Mouse (Mus musculus): ENCODE data around the gene Tmem237. TPM values are rescaled to one million over a fixed set of nuclear protein-coding genes. Genes with fewer than 3 reads are reported as not detected.

Tmem237 gene
- polyA plus RNA-seq, 1 experiment from 2014 or later = 40.1 TPM

DNA sequence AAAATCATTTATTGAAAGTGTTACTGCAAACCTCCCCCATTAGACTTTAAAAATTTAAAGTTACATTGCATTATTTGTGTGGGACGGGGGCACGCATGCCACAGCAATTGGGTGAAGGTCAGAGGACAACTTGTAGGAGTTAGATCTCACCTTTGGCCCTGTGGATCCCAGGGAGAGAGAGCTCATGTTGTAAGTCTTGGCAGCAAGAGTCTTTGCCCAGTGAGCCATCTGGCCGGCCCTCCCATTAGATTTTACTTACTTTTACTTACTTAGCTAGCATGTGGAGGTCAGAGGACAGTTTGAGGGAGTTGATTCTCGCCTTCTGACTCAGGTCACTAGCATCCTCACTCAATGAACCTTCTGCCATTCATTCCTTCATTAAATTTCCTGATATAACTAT is 37.6 kb upstream of the Tmem237 start:
- WGBS = 86% methylated on average over 4 of the region's 4 CpGs
- no peak for DNase-seq (ENCODE audit: low spot score)
- Histone ChIP-seq H3K27ac (no peak overlapping the region), H3K9me3 (no peaks in the 10 kb centered on the region), H3K4me1 (replicated peaks) (0 out of 2 replicates have a peak, but pooled peaks cover 3% of the 10 kb centered on the region), H3K36me3 (0 out of 2 replicates have a peak, but pooled peaks cover 4% of the 10 kb centered on the region), H3K27me3 (ENCODE audit: insufficient read depth, poor library complexity, severe bottlenecking) (no peaks in the 10 kb centered on the region), H3K4me3 (no peak overlapping the region)

DNA sequence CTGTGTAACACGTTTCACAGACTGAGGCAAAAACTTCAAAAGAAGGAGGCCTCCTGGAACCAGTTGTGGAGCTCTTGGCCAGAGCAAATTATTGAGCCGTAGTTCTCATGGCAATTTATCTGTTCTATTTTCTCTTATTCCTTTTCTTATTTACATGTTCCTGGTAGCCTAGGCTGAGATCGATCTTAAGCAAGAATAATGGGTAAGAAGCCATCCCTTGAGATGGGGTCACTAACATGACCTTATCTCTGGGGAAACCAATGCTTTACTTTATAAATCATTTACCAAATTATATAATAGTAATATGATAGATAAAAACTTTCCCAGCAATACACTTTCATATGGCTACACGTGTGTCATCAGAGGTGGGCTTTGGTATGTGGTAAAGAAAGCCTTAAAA is 32.1 kb upstream of the Tmem237 start:
- H3K27me3 ChIP-seq (ENCODE audit: insufficient read depth, poor library complexity, severe bottlenecking) = no peaks in the 10 kb centered on the region
- no peaks in the 10 kb centered on the region for H3K36me3 ChIP-seq
- no peaks in the 10 kb centered on the region for H3K9me3 ChIP-seq
- H3K4me3 ChIP-seq = no peak overlapping the region
- H3K4me1 ChIP-seq (replicated peaks) = no peaks in the 10 kb centered on the region
- 76% methylated on average over 4 of the region's 4 CpGs for WGBS
- DNase-seq (ENCODE audit: low spot score) = no peak
- H3K27ac ChIP-seq = no peak overlapping the region

DNA sequence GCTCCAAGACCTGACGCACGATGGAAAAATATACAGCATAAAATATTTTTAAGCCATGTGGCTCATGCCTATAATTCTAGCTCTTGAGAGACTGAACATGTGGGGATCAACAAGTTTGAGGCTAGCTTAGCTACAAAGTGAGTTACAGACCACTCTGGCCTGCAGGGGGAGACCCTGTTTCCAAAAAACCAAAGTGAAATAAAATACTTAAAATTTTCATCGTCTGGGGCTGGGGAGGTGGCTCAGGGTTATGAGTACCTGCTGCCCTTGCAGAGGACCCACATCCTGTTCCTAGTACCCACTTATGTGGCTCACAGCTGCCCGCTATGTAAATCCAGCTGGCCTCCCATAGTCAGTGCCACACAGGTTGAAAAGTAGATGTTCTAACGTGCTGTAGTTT is 30.3 kb upstream of the Tmem237 start:
- Histone ChIP-seq H3K4me1 (replicated peaks) (no peaks in the 10 kb centered on the region), H3K27me3 (ENCODE audit: insufficient read depth, poor library complexity, severe bottlenecking) (no peaks in the 10 kb centered on the region), H3K9me3 (no peaks in the 10 kb centered on the region), H3K4me3 (no peak overlapping the region), H3K36me3 (no peaks in the 10 kb centered on the region), H3K27ac (no peak overlapping the region)
- 84% methylated on average over 5 of the region's 5 CpGs for WGBS
- DNase-seq (ENCODE audit: low spot score) = no peak

DNA sequence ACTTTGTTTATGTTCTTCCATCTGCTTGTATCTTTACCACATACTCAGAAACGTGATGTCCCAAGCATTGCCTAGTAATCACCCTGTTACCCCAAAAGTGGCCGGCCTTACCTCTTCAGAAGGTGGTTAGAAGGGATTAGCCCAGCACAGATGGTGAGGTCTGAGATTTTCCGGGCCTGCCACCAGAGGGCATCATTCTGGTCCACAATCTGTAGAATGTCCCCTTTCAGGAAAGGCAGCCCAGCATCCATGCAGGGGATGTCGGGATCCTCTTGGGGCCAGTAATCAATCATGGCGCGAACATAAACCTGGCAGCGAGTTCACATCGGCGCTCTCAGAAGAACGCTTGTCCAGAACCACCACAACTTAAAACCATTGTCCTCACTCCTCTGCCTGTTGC is 24.3 kb upstream of the Tmem237 start:
- no peak for DNase-seq (ENCODE audit: low spot score)
- H3K9me3 ChIP-seq = 0 out of 2 replicates have a peak, but pooled peaks cover 3% of the 10 kb centered on the region
- WGBS = 82% methylated on average over 10 of the region's 10 CpGs
- no peaks in the 10 kb centered on the region for H3K4me1 ChIP-seq (replicated peaks)
- no peak overlapping the region for H3K4me3 ChIP-seq
- H3K36me3 ChIP-seq = no peaks in the 10 kb centered on the region
- no peaks in the 10 kb centered on the region for H3K27me3 ChIP-seq (ENCODE audit: insufficient read depth, poor library complexity, severe bottlenecking)
- no peak overlapping the region for H3K27ac ChIP-seq

DNA sequence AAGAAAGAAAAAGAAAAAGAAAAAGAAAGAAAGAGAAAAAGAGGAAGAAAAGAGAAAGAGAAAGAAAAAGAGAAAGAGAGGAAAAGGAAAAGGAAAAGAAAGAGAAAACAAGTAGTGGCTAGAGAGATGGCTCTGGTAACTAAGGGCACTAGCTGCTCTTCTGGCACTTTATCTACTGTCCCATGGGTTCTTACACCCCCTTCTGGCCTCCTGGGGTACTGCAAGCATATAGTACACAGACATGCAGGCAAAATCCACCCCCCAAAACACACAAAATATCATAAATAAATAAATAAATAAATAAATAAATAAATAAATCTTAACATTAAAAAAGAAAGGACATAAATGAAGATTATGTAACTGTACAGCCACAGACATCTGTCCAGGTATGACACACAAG is 22.6 kb upstream of the Tmem237 start:
- Histone ChIP-seq H3K4me1 (replicated peaks) (no peaks in the 10 kb centered on the region), H3K27ac (no peak overlapping the region), H3K4me3 (no peak overlapping the region), H3K27me3 (ENCODE audit: insufficient read depth, poor library complexity, severe bottlenecking) (no peaks in the 10 kb centered on the region), H3K36me3 (no peaks in the 10 kb centered on the region), H3K9me3 (0 out of 2 replicates have a peak, but pooled peaks cover 3% of the 10 kb centered on the region)
- peak; percentile 60 for DNase-seq (ENCODE audit: low spot score)

DNA sequence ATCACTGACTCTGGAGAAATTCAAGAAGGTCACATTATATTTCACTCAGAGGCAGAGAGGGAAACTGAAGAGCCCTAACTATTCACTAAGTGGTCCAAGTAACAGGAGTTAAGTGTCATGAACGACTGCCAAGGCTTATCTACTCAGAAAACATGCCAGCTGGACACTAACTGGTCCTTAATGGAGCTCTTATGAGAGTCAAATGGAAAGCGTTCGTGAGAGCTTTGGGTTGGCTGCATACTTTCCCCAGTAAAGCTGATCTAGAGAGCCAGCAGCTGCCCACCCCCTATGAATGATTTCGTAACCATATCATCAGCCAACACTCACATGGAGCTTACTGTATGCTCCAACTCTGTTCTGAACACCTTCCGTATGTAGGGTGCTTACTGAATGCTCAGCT is 14.2 kb upstream of the Tmem237 start:
- Histone ChIP-seq H3K27ac (no peak overlapping the region), H3K27me3 (ENCODE audit: insufficient read depth, poor library complexity, severe bottlenecking) (no peaks in the 10 kb centered on the region), H3K4me3 (no peak overlapping the region), H3K36me3 (no peaks in the 10 kb centered on the region), H3K4me1 (replicated peaks) (no peaks in the 10 kb centered on the region), H3K9me3 (no peaks in the 10 kb centered on the region)
- DNase-seq (ENCODE audit: low spot score) = no peak
- 83% methylated on average over 5 of the region's 5 CpGs for WGBS

DNA sequence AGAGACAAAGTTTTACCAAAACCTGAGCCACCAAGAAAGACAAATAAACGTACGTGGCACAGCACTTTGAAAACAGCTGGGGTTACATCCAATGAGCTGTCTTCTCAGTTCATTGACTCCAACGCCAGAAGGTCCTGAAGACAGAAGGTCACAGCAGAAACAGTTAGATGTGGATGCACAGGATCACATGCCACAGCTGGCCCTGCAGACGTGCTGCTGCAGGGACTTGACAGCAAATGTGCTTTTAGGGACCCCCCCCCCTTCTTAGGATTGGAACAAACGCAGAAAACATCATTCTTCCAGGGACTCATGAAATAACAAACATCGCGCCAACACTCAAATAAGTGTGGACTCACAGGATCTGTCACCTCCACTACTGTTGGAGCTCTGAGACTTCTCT is 8.7 kb upstream of the Tmem237 start:
- Histone ChIP-seq H3K27ac (no peak overlapping the region), H3K4me1 (replicated peaks) (no peaks in the 10 kb centered on the region)
- 77% methylated on average over 7 of the region's 7 CpGs for WGBS

DNA sequence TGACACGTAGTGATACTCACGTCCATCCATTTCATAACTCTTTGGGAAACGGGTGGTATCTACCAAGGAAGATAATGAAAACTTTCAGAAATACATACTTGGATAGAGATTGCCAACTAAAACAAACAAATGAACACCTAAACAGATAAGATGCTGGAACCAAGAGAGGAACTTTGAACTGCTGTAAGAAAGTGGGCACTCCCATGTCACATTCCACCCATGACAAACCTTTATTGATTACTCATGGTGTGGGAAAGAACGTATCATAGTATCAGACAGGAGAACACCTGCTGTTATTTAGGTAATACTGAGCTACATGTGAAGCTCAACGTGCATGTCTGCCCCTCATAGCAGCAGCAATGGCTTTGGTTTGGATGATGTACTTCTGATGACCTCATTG is 5.3 kb upstream of the Tmem237 start:
- H3K36me3 ChIP-seq = no peaks in the 10 kb centered on the region
- no peaks in the 10 kb centered on the region for H3K9me3 ChIP-seq
- no peak overlapping the region for H3K4me3 ChIP-seq
- WGBS = 79% methylated on average over 5 of the region's 5 CpGs
- peaks cover 2% of the 10 kb centered on the region; the same call in 1 of the 2 replicates for H3K4me1 ChIP-seq (replicated peaks)
- DNase-seq (ENCODE audit: low spot score) = no peak
- H3K27ac ChIP-seq = no peak overlapping the region
- H3K27me3 ChIP-seq (ENCODE audit: insufficient read depth, poor library complexity, severe bottlenecking) = no peaks in the 10 kb centered on the region

More for the DNA sequence above, 8.7 kb upstream of the Tmem237 start:
- Histone ChIP-seq H3K36me3 (no peaks in the 10 kb centered on the region), H3K4me3 (no peak overlapping the region), H3K9me3 (no peaks in the 10 kb centered on the region), H3K27me3 (ENCODE audit: insufficient read depth, poor library complexity, severe bottlenecking) (no peaks in the 10 kb centered on the region)
- no peak for DNase-seq (ENCODE audit: low spot score)

DNA sequence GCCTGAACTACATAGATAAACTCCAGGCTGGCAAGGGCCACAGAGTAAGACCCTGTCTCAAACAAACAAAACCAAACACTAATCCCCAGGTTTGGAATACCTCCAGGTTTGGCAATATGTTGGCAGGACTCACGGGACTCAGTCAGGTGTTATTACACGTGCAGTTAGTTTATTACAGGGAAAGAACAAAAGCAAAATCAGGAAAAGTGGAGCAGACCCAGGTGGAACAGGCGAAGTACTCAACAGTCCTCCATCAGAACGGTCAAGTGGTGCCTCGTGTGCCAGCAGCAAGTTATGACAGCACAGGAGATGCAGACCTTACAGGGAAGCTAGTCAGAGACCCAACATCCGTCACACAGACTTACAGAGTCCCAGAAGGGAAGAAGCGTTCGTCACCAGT is 9.7 kb downstream of the Tmem237 start:
- H3K27ac ChIP-seq = no peak overlapping the region
- 91% methylated on average over 8 of the region's 8 CpGs for WGBS
- no peaks in the 10 kb centered on the region for H3K27me3 ChIP-seq (ENCODE audit: insufficient read depth, poor library complexity, severe bottlenecking)
- H3K4me1 ChIP-seq (replicated peaks) = no peaks in the 10 kb centered on the region
- no peak overlapping the region for H3K4me3 ChIP-seq
- no peaks in the 10 kb centered on the region for H3K9me3 ChIP-seq
- peaks cover 84% of the 10 kb centered on the region for H3K36me3 ChIP-seq
- no peak for DNase-seq (ENCODE audit: low spot score)

DNA sequence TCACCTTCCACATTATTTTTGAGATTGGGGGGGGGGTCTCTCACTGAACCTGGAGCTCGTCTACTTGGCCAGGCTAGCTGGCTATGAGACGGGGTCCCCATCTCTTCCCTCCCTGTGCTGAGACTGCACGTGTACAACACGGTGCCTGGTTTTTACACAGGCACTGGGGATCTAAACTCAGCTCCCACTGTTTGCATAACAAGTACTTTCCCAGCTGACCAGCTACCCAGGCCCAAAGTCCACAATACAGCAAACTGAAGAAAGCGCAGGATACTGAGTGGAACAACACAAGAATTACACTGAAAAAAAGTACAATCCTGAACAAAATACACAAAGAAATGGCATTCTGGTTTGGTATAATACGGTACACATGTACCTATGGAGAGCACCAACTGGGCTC is 18.1 kb downstream of the Tmem237 start:
- 90% methylated on average over 6 of the region's 6 CpGs for WGBS
- H3K36me3 ChIP-seq = peaks cover 52% of the 10 kb centered on the region

DNA sequence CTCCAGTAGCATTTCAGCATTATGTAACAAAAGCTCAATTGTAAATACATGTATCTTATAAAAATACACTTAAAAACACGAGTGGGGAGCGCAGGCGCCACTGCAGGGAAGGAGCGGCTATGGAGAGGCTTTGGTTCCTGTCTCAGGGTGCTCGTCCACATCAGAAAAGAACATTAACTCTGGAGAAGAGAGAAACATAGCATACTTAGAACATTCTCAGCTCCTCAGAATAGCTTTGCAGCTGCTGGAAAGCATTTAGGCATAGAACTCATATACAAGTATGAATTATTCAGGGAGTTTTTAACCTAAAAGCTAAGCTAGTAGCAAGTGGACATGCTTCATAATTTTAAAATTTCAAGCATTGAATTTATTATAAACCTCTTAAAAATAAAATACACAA is 19.2 kb downstream of the Tmem237 start:
- 90% methylated on average over 5 of the region's 5 CpGs for WGBS

More for the DNA sequence above, 18.1 kb downstream of the Tmem237 start:
- no peak for DNase-seq (ENCODE audit: low spot score)
- Histone ChIP-seq H3K27me3 (ENCODE audit: insufficient read depth, poor library complexity, severe bottlenecking) (no peaks in the 10 kb centered on the region), H3K4me1 (replicated peaks) (no peaks in the 10 kb centered on the region), H3K4me3 (no peak overlapping the region), H3K27ac (no peak overlapping the region), H3K9me3 (no peaks in the 10 kb centered on the region)

DNA sequence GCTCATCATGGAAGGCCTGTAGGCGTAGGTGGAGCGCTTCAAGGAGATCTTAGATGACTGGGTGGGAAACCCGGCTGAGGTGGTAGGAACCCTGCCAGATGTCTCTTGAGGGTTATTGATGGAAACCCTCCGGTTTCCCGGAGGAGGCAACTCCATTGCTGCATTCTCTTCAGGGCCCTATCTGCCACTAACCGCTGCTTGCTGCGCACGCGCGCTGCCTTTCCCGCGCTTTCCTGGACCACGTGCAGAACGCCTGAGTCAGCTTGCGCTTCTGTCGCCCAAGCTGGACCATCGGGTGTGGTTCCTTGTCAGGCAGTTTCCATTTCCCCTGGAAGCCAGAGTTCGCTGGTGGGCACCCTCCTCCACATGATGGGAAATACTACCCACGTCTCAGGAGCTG is 25.5 kb downstream of the Tmem237 start, which contains the start of gene C2cd6:
Gene C2cd6 (minus strand): TSS at position 196 of the 400 bp plus-strand sequence.
- H3K27me3 ChIP-seq (ENCODE audit: insufficient read depth, poor library complexity, severe bottlenecking) = no peaks in the 10 kb centered on the region
- no peaks in the 10 kb centered on the region for H3K4me1 ChIP-seq (replicated peaks)
- no peak for DNase-seq (ENCODE audit: low spot score)
- 92% methylated on average over 19 of the region's 19 CpGs for WGBS
- H3K9me3 ChIP-seq = no peaks in the 10 kb centered on the region
- peaks cover 6% of the 10 kb centered on the region for H3K36me3 ChIP-seq
- H3K27ac ChIP-seq = no peak within 1 kb of the TSS
- no peak within 1 kb of the TSS for H3K4me3 ChIP-seq

More for the DNA sequence above, 19.2 kb downstream of the Tmem237 start:
- H3K4me1 ChIP-seq (replicated peaks) = no peaks in the 10 kb centered on the region
- H3K27ac ChIP-seq = no peak overlapping the region
- no peaks in the 10 kb centered on the region for H3K9me3 ChIP-seq
- no peaks in the 10 kb centered on the region for H3K27me3 ChIP-seq (ENCODE audit: insufficient read depth, poor library complexity, severe bottlenecking)
- no peak overlapping the region for H3K4me3 ChIP-seq
- DNase-seq (ENCODE audit: low spot score) = no peak
- peaks cover 41% of the 10 kb centered on the region for H3K36me3 ChIP-seq

DNA sequence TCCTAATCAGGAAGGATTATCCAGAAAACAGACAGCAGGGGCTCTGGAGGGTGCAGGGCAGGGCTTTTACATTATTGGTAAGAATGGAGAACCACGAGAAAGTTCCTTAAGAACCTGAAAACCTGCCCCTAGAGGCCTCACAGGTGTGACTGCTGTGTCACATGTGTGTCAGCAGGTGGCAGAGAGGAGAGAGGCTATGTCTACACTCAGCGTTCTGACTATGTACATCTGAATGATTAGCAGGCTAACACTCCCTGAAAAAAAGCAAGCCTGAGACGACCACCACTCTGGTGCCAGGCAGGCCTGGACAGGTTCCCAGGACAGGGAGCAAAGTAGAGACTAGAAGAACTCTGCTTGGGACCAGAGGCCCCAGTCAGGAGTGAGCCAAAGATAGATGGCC is 49.3 kb downstream of the Tmem237 start:
- WGBS = 41% methylated on average over 3 of the region's 3 CpGs
- H3K27me3 ChIP-seq (ENCODE audit: insufficient read depth, poor library complexity, severe bottlenecking) = no peaks in the 10 kb centered on the region
- H3K27ac ChIP-seq = no peak overlapping the region
- H3K4me1 ChIP-seq (replicated peaks) = no peaks in the 10 kb centered on the region
- no peaks in the 10 kb centered on the region for H3K36me3 ChIP-seq
- no peak for DNase-seq (ENCODE audit: low spot score)
- no peaks in the 10 kb centered on the region for H3K9me3 ChIP-seq
- no peak overlapping the region for H3K4me3 ChIP-seq

DNA sequence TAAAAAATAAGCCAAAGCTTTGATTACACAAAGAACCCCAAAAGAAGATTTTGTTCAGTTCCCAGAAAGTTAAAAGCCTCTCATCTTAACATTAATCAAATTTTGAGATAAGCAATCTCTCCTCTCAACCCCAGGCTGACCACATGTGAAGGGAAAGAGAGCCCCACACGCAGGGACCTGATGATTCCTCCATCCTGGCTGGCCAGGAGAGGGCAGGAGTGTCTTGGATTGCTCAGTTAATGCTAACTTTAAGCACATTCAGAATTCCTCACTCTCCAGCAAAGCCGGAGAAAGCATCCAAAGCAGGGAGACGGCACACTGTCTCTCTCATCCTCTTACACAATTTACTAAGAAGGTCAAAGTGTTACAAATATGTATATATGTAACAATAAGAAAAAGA is 52.2 kb downstream of the Tmem237 start:
- peak; percentile 48 for DNase-seq (ENCODE audit: low spot score)
- Histone ChIP-seq H3K36me3 (no peaks in the 10 kb centered on the region), H3K4me1 (replicated peaks) (no peaks in the 10 kb centered on the region), H3K9me3 (no peaks in the 10 kb centered on the region), H3K27ac (no peak overlapping the region), H3K4me3 (no peak overlapping the region), H3K27me3 (ENCODE audit: insufficient read depth, poor library complexity, severe bottlenecking) (no peaks in the 10 kb centered on the region)
- WGBS = 14% methylated on average over 3 of the region's 3 CpGs
